Mouse (Mus musculus): ENCODE measurements around the gene Zfp944.
"Not testable (repeated sequence)": the region's sequence is repeated elsewhere in the genome, so short reads cannot be mapped to it uniquely, and the experiment has no call there.

The Zfp944 gene

GRCm38 (mm10) chr17:22361101-22361781, at the start of gene Zfp944, which contains the start of gene Zfp758:
Gene Zfp944, minus strand, starts transcription at chr17:22361400.
Gene Zfp758, plus strand, starts transcription at chr17:22361453.
- peak; percentile 27 to 52 for DNase-seq

GRCm38 (mm10) chr17:22410756-22411155, 49.6 kb upstream of the Zfp944 start:
- DNase-seq, result peak in 1 of 2 experiments; percentile 46

- no peak for DNase-seq
These were observed 2.7 kb upstream of the Zfp944 start for GRCm38 (mm10) chr17:22363895-22364294.

GRCm38 (mm10) chr17:22360572-22360971, 628 bp downstream of the Zfp944 start:
- DNase-seq, result no peak

- DNase-seq, result peak in 1 of 2 experiments; percentile 32
These were observed 8.4 kb downstream of the Zfp944 start for GRCm38 (mm10) chr17:22352794-22353193.

- not testable (repeated sequence) for DNase-seq
These were observed 46.0 kb downstream of the Zfp944 start for GRCm38 (mm10) chr17:22315247-22315646.

- peak; percentile 50 to 67 for DNase-seq
These were observed 46.4 kb downstream of the Zfp944 start, which contains the start of gene CT030661.1 for GRCm38 (mm10) chr17:22314730-22315226. Gene CT030661.1, minus strand, starts transcription at chr17:22314837.

- DNase-seq, result peak in 1 of 2 experiments; percentile 2
These were observed 47.0 kb downstream of the Zfp944 start for GRCm38 (mm10) chr17:22314219-22314618.
